Mouse (Mus musculus): ENCODE results near the gene Gm49395. TPM values are rescaled to one million over a fixed set of nuclear protein-coding genes. Genes with fewer than 3 reads are reported as not detected.

Gm49395 gene
- polyA plus RNA-seq, 2 experiments: 1.4 to 7.3 TPM

- WGBS: 49% methylated on average over 9 of the region's 9 CpGs
- Histone ChIP-seq H3K27ac (replicated peaks; ENCODE audit: low read depth, low read length) (0 out of 2 replicates have a peak overlapping the region, but pooled peaks have one; percentile 5), H3K9ac (ENCODE audit: low read depth, low read length, severe bottlenecking) (no peak overlapping the region), H3K4me1 (ENCODE audit: control insufficient read depth, insufficient read depth, low read length) (peaks cover 4% of the 10 kb centered on the region; the same call in 1 of the 2 replicates), H3K27me3 (ENCODE audit: control insufficient read depth, insufficient read depth, low read length) (no peaks in the 10 kb centered on the region), H3K4me2 (replicated peaks; ENCODE audit: low read depth, low read length, severe bottlenecking) (no peak overlapping the region), H3K9me3 (ENCODE audit: control insufficient read depth, low read length) (no peaks in the 10 kb centered on the region), H3K36me3 (ENCODE audit: control insufficient read depth, insufficient read depth, low read length) (no peaks in the 10 kb centered on the region), H3K4me3 (replicated peaks; ENCODE audit: low read length) (no peak overlapping the region)
- no peak for DNase-seq (ENCODE audit: low spot score)
- TF ChIP-seq POLR2A (IDR thresholded peaks at IDR 0.05; ENCODE audit: borderline replicate concordance, extremely low read depth, insufficient read depth, insufficient read length): no peak
- ATAC-seq (ENCODE audit: low FRiP score, low read depth): no peak
Measured at GRCm38 (mm10) chr13:115006213-115006835, 95.4 kb downstream of the Gm49395 start.

- Histone ChIP-seq H3K4me2 (replicated peaks; ENCODE audit: low read depth, low read length, severe bottlenecking) (no peak overlapping the region), H3K36me3 (ENCODE audit: control insufficient read depth, insufficient read depth, low read length) (no peaks in the 10 kb centered on the region), H3K27ac (replicated peaks; ENCODE audit: low read depth, low read length) (no peak overlapping the region), H3K4me3 (replicated peaks; ENCODE audit: low read length) (no peak overlapping the region), H3K9ac (ENCODE audit: low read depth, low read length, severe bottlenecking) (no peak overlapping the region), H3K4me1 (ENCODE audit: control insufficient read depth, insufficient read depth, low read length) (peaks cover 4% of the 10 kb centered on the region; the same call in 1 of the 2 replicates), H3K9me3 (ENCODE audit: control insufficient read depth, low read length) (no peaks in the 10 kb centered on the region), H3K27me3 (ENCODE audit: control insufficient read depth, insufficient read depth, low read length) (no peaks in the 10 kb centered on the region)
- ATAC-seq (ENCODE audit: low FRiP score, low read depth) (no peak), DNase-seq (ENCODE audit: low spot score) (no peak)
- 83% methylated on average over 6 of the region's 6 CpGs for WGBS
- TF ChIP-seq POLR2A (IDR thresholded peaks at IDR 0.05; ENCODE audit: borderline replicate concordance, extremely low read depth, insufficient read depth, insufficient read length): no peak
Measured at GRCm38 (mm10) chr13:115005342-115005741, 96.4 kb downstream of the Gm49395 start.

- 35% methylated on average over 7 of the region's 7 CpGs for WGBS
- H3K4me2 ChIP-seq (replicated peaks; ENCODE audit: low read depth, low read length, severe bottlenecking): no peak overlapping the region
- no peaks in the 10 kb centered on the region for H3K36me3 ChIP-seq (ENCODE audit: control insufficient read depth, insufficient read depth, low read length)
- ATAC-seq (ENCODE audit: low FRiP score, low read depth): no peak
- TF ChIP-seq POLR2A (IDR thresholded peaks at IDR 0.05; ENCODE audit: borderline replicate concordance, extremely low read depth, insufficient read depth, insufficient read length): no peak
- no peak overlapping the region for H3K9ac ChIP-seq (ENCODE audit: low read depth, low read length, severe bottlenecking)
- peaks cover 4% of the 10 kb centered on the region; the same call in 1 of the 2 replicates for H3K4me1 ChIP-seq (ENCODE audit: control insufficient read depth, insufficient read depth, low read length)
- no peak overlapping the region for H3K27ac ChIP-seq (replicated peaks; ENCODE audit: low read depth, low read length)
- no peaks in the 10 kb centered on the region for H3K27me3 ChIP-seq (ENCODE audit: control insufficient read depth, insufficient read depth, low read length)
- DNase-seq (ENCODE audit: low spot score): no peak
- no peak overlapping the region for H3K4me3 ChIP-seq (replicated peaks; ENCODE audit: low read length)
- no peaks in the 10 kb centered on the region for H3K9me3 ChIP-seq (ENCODE audit: control insufficient read depth, low read length)
Measured at GRCm38 (mm10) chr13:115003444-115004053, 98.2 kb downstream of the Gm49395 start.

GRCm38 (mm10) chr13:115002837-115003236 is 98.9 kb downstream of the Gm49395 start:
- no peak overlapping the region for H3K4me3 ChIP-seq (replicated peaks; ENCODE audit: low read length)
- ATAC-seq (ENCODE audit: low FRiP score, low read depth) (no peak), DNase-seq (ENCODE audit: low spot score) (no peak)
- 92% methylated on average over 3 of the region's 3 CpGs for WGBS
- peaks cover 4% of the 10 kb centered on the region; the same call in 1 of the 2 replicates for H3K4me1 ChIP-seq (ENCODE audit: control insufficient read depth, insufficient read depth, low read length)
- H3K27me3 ChIP-seq (ENCODE audit: control insufficient read depth, insufficient read depth, low read length): no peaks in the 10 kb centered on the region
- H3K36me3 ChIP-seq (ENCODE audit: control insufficient read depth, insufficient read depth, low read length): no peaks in the 10 kb centered on the region
- no peak for TF ChIP-seq POLR2A (IDR thresholded peaks at IDR 0.05; ENCODE audit: borderline replicate concordance, extremely low read depth, insufficient read depth, insufficient read length)
- no peak overlapping the region for H3K27ac ChIP-seq (replicated peaks; ENCODE audit: low read depth, low read length)
- no peaks in the 10 kb centered on the region for H3K9me3 ChIP-seq (ENCODE audit: control insufficient read depth, low read length)
- H3K4me2 ChIP-seq (replicated peaks; ENCODE audit: low read depth, low read length, severe bottlenecking): no peak overlapping the region
- no peak overlapping the region for H3K9ac ChIP-seq (ENCODE audit: low read depth, low read length, severe bottlenecking)

- TF ChIP-seq POLR2A (IDR thresholded peaks at IDR 0.05; ENCODE audit: borderline replicate concordance, extremely low read depth, insufficient read depth, insufficient read length): no peak
- no peak for ATAC-seq (ENCODE audit: low FRiP score, low read depth)
- 87% methylated on average over 5 of the region's 5 CpGs for WGBS
Measured at GRCm38 (mm10) chr13:115002155-115002554, 99.6 kb downstream of the Gm49395 start.

More at GRCm38 (mm10) chr13:115002155-115002554, 99.6 kb downstream of the Gm49395 start:
- Histone ChIP-seq H3K36me3 (ENCODE audit: control insufficient read depth, insufficient read depth, low read length) (no peaks in the 10 kb centered on the region), H3K27ac (replicated peaks; ENCODE audit: low read depth, low read length) (no peak overlapping the region), H3K27me3 (ENCODE audit: control insufficient read depth, insufficient read depth, low read length) (no peaks in the 10 kb centered on the region), H3K9ac (ENCODE audit: low read depth, low read length, severe bottlenecking) (no peak overlapping the region), H3K4me1 (ENCODE audit: control insufficient read depth, insufficient read depth, low read length) (peaks cover 4% of the 10 kb centered on the region; the same call in 1 of the 2 replicates), H3K4me2 (replicated peaks; ENCODE audit: low read depth, low read length, severe bottlenecking) (no peak overlapping the region), H3K4me3 (replicated peaks; ENCODE audit: low read length) (no peak overlapping the region), H3K9me3 (ENCODE audit: control insufficient read depth, low read length) (no peaks in the 10 kb centered on the region)
- no peak for DNase-seq (ENCODE audit: low spot score)
